Mouse (Mus musculus): ENCODE measurements around the gene 4930579F01Rik.

The 4930579F01Rik gene

DNA sequence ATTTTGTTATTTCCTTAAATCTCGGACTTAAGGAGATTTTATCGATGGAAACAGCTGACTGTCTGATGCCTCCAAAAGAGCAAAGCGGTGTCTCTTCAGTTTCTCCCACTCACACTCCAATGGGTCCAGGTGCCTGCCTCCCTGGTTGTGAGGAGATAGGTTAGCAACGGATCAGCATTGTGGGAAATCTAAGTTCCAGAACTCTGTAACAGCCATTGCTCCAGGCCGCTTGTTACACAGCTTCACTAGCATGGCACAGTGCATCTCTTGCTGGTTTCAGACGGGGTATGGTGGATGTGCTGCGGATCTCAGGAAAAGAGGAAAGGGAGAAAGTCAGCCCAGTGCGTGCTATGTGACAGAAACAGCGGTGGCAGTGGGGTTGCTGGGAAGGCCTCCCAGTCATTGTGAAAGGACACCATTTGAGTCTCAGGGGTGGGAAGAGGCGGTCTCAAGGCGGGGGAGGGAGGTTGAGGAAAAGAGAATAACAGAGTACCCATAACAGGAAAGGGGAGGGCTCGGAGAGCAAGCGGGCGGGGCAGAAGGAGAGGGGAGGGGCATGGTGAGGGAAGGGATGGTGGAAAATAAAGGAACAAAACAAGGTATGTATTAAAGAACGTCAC, at the start of gene 4930579F01Rik:
TSS of gene 4930579F01Rik (minus strand) at position 143 of the 620 bp plus-strand sequence.
- in situ Hi-C loops (cut with MseI, MboI), result loop anchor here (10.0 kb wide), 3 partner anchors 211 to 241 kb away; partner anchors contain the start of gene Adh4 (in 1 of the 2)

DNA sequence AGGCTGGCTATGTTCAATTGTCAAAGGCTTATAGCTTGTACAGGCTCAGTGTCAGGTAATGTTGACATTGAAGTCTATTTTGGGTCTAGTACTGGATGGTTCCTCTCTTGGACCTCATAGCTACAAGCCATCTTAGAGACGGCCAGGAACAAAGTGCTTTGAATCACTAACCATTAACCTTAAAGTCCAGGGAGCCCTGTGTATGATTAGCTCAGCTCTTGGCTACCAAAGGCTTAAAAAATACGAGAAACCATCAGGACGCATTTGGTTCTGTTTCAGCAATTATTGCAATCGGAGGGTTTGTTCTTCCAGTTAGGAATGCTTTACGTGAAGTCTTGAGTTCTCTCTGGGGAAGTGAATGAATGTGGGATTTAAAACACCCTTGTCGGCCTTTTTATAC, 49.3 kb upstream of the 4930579F01Rik start:
- in situ Hi-C loops (cut with MseI, MboI), result no loop called here

GRCm38 (mm10) chr3:138242021-138242726, 48.5 kb upstream of the 4930579F01Rik start:
- in situ Hi-C loops (cut with MseI, MboI), result no loop called here

DNA sequence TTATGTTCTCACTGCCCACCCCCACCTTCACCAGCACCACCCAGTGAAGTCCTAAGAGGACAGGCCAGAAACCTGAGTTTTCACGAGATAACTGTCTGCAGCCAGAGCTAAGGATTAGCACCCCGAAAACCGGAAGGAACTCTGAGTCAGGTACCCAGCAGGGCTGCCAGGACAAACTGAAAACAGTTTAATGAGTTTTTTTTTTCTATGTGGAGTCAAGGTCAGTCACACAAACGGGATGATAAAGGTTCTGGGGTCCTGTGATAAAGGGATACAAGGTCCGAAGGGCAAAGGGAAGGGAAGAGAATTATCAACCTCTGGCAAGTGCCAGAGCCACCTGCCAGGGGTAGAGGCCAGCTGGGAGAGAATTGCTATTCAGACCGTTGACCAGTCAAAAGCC, 47.7 kb upstream of the 4930579F01Rik start:
- in situ Hi-C loops (cut with MseI, MboI), result no loop called here

- in situ Hi-C loops (cut with MseI, MboI), result no loop called here
Measured at GRCm38 (mm10) chr3:138240942-138241341, 47.3 kb upstream of the 4930579F01Rik start.

- in situ Hi-C loops (cut with MseI, MboI), result no loop called here
Measured at GRCm38 (mm10) chr3:138240411-138240810, 46.8 kb upstream of the 4930579F01Rik start.

GRCm38 (mm10) chr3:138239461-138239860, 45.8 kb upstream of the 4930579F01Rik start:
- in situ Hi-C loops (cut with MseI, MboI), result no loop called here

GRCm38 (mm10) chr3:138238046-138238445, 44.4 kb upstream of the 4930579F01Rik start:
- in situ Hi-C loops (cut with MseI, MboI), result no loop called here

DNA sequence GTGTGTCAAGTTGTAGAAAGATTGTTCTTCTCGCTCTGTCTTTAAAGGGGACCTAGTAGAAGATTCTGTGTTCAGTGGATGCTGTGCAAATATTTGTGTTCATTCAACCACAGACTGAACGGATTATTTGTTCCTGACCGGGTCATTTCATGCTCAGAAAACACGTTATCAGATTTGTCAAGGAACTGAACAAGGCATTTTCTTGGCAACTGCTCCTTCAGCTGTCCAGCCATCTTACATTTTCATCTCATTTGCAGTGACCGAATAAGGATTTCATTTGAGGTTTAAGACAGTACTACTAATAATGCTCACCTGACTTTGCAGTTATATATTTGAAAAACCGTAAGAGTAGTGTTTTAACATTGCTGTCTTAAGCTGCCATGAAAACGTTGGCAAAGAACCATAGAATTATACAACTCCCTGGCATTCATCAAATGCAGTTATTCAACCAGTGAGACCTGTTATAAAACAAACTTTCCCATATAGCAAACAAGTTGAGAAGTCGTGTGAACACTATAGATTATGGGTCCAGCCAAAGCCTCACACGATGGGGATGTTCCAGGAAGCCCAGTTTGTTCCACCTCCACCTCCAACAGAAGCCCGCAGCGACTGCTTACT, 43.0 kb upstream of the 4930579F01Rik start:
- in situ Hi-C loops (cut with MseI, MboI), result no loop called here

GRCm38 (mm10) chr3:138231531-138231930, 37.9 kb upstream of the 4930579F01Rik start:
- in situ Hi-C loops (cut with MseI, MboI), result no loop called here

DNA sequence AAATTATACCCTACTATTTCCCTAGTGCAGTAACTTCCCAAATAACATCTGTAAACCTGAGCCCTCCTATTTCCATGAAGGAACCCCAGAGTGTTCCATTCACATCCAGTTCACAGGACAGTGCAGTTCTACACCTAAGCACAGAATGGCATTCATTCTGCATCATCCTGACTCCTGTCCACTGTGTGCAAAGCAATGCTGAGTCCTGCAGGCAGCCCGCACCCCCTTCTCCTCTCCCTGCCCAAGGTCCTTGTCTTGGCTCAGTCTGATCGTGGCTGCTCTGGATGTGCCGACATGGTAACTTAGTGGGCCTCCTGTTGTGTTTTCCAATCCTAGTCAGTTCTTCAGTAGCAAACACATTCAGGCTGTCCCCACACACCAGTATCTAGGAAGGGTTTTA, 36.6 kb upstream of the 4930579F01Rik start:
- in situ Hi-C loops (cut with MseI, MboI), result no loop called here

GRCm38 (mm10) chr3:138229448-138229847, 35.8 kb upstream of the 4930579F01Rik start:
- in situ Hi-C loops (cut with MseI, MboI), result loop anchor here in 1 of 2 experiments (10.0 kb wide), 1 partner anchor 175 kb away; no protein-coding TSS in a partner anchor

DNA sequence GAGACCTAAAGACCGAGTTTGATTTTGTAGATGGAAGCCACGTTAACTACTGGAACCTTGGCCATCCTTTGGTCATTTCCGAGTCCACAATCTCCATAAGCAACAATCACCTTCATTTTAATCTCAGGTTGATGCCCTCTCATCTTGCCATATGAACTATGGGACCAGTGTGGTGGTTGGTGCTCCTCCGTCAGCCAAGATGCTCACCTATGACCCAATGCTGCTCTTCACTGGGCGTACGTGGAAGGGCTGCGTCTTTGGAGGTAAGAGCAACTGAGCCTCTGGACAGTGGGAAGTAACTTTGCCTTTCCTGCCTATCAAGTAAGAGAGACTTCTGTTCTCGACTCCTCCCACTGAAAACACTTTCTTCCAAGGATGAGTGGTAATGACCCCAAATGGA, 34.2 kb upstream of the 4930579F01Rik start:
- in situ Hi-C loops (cut with MseI, MboI), result loop anchor here in 1 of 2 experiments (10.0 kb wide), 1 partner anchor 177 kb away; no protein-coding TSS in a partner anchor

DNA sequence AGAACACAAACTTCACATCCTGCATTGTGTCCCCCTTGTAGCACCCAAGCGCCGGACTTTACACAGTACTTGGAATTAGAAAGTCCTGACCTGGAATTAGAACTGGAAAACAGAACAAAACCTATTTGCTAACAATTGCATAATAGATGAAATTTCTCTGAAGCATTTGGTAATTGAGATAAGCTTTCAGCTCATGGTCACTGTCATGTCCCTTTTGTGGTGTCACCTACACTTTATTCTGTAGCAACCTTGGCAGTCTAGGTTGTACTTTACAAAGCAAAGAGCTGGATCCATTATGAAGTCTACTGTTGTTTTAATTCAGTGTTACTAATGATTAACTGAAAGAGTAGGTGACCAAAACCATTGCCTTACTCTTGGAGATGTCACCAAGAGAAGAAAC, 33.5 kb upstream of the 4930579F01Rik start:
- in situ Hi-C loops (cut with MseI, MboI), result loop anchor here in 1 of 2 experiments (10.0 kb wide), 1 partner anchor 178 kb away; no protein-coding TSS in a partner anchor

- in situ Hi-C loops (cut with MseI, MboI), result loop anchor here in 1 of 2 experiments (10.0 kb wide), 1 partner anchor 178 kb away; no protein-coding TSS in a partner anchor
Measured at GRCm38 (mm10) chr3:138226476-138226875, 32.9 kb upstream of the 4930579F01Rik start.

DNA sequence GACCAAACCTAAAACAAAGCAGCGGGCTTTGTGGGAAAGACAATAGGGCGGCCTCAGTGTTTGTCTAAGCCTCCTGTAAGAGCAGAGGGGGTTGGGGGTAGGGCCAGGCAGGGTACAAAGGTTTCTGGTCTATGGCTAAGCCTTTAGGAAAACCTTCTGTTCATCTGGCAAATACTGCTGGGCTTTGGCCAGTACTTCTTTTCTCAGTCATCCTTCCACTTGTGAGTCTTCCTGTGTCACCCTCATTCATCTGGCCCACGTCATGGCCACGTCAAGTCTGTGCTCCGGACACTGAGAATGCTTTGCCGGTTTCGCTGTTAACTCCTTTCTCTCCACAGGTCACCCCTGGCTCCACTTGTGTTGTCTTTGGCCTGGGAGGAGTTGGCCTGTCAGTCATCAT, 32.2 kb upstream of the 4930579F01Rik start:
- in situ Hi-C loops (cut with MseI, MboI), result loop anchor here in 1 of 2 experiments (10.0 kb wide), 1 partner anchor 179 kb away; no protein-coding TSS in a partner anchor

DNA sequence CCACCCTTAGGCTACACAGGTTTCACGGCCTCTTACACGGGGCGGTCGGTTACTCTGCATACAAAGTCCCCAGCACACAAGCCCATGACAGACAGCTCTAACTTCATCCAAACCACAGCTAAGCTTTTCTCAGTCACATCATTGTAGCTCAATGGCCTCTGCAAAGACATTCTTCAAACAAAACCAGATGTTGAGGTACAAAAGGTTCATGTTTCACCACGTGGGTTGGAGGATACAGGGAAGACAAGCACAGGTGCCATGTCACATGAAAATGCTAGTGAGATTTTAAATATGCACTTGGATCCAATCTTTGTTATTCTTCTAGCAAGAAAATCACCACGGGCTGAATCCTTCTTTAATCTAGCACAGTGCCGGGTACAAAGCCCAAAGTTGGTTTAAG, 31.7 kb upstream of the 4930579F01Rik start:
- in situ Hi-C loops (cut with MseI, MboI), result loop anchor here in 1 of 2 experiments (10.0 kb wide), 1 partner anchor 179 kb away; no protein-coding TSS in a partner anchor

- in situ Hi-C loops (cut with MseI, MboI), result loop anchor here (10.0 to 25.0 kb wide), 2 partner anchors 88 to 180 kb away; partner anchors contain the start of gene Adh6a (in 2 of the 2)
Measured at GRCm38 (mm10) chr3:138224363-138224954, 30.8 kb upstream of the 4930579F01Rik start.

DNA sequence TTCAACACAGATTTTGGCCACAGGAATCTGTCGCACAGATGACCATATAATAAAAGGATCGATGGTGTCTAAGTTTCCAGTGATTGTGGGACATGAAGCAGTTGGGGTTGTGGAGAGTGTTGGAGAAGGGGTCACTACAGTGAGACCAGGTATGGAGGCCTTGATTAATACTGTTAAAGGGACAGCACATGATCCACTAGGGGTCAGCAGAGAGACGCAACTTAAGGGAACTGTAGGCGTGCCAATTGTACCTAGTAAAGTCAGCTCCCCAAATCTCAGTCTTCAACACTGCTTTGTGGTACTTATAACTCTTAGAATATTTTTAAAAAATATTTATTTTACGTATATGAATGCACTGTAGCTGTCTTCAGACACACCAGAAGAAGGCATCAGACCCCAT, 29.3 kb upstream of the 4930579F01Rik start:
- in situ Hi-C loops (cut with MseI, MboI), result loop anchor here (10.0 to 25.0 kb wide), 2 partner anchors 89 to 182 kb away; partner anchors contain the start of gene Adh6a (in 2 of the 2)

DNA sequence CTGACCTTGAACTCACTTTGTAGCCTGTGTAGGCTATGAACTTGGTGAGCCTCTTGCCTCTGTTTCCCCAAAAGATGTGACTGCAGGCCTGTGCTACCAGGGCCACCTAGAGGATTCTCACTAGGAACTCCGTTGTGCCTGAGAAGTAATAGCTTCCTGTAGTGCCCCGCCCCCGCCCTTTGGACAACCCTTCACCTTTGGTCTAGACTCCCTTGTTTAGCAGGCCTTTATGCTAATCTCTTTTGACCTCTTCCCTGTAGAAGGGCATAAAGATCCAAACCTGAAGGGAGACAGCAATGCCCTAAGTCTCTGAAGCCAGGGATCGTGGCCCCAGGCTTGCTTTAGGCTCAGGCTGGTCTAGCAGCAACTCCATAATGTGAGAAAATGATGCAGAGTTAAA, 28.9 kb upstream of the 4930579F01Rik start:
- in situ Hi-C loops (cut with MseI, MboI), result loop anchor here (10.0 to 25.0 kb wide), 2 partner anchors 90 to 182 kb away; partner anchors contain the start of gene Adh6a (in 2 of the 2)

GRCm38 (mm10) chr3:138221116-138221515, 27.5 kb upstream of the 4930579F01Rik start:
- in situ Hi-C loops (cut with MseI, MboI), result loop anchor here (10.0 to 25.0 kb wide), 2 partner anchors 91 to 184 kb away; partner anchors contain the start of gene Adh6a (in 2 of the 2)
